Mouse (Mus musculus) adrenal gland, adult (tissue): Measurements from ENCODE around the gene Nrros.

ENCODE experiments used
- DNase-seq, 2 experiments: peaks; one replicate each; pipeline ENCODE4 v3.0.0; 2022 to 2023; ENCODE audit warnings: low spot score in 1 of 2; ENCODE audit not compliant: inconsistent age in 2 of 2

The Nrros gene

GRCm38 (mm10) chr16:32163392-32163791 lies 2.0 kb downstream of the Nrros start:
- DNase-seq, result no peak

GRCm38 (mm10) chr16:32160742-32161323 lies 4.6 kb downstream of the Nrros start:
- no peak for DNase-seq

- DNase-seq, result no peak
These were observed 6.4 kb downstream of the Nrros start for GRCm38 (mm10) chr16:32158966-32159365.

- DNase-seq, result peak in 1 of 2 experiments; percentile 75
These were observed 8.0 kb downstream of the Nrros start for GRCm38 (mm10) chr16:32157369-32157768.

- no peak for DNase-seq
These were observed 8.7 kb downstream of the Nrros start for GRCm38 (mm10) chr16:32156719-32157118.

- peak; percentile 89 to 96 for DNase-seq
These were observed 11.0 kb downstream of the Nrros start for GRCm38 (mm10) chr16:32154437-32154836.

- no peak for DNase-seq
These were observed 11.4 kb downstream of the Nrros start for GRCm38 (mm10) chr16:32153976-32154375.

GRCm38 (mm10) chr16:32147589-32148207 lies 17.7 kb downstream of the Nrros start:
- DNase-seq, result peak in 1 of 2 experiments; percentile 60

- DNase-seq, result peak in 1 of 2 experiments; percentile 54
These were observed 20.8 kb downstream of the Nrros start for GRCm38 (mm10) chr16:32144592-32144991.

GRCm38 (mm10) chr16:32143766-32144165 lies 21.6 kb downstream of the Nrros start:
- no peak for DNase-seq

GRCm38 (mm10) chr16:32138954-32139353 lies 26.4 kb downstream of the Nrros start:
- DNase-seq, result no peak

GRCm38 (mm10) chr16:32135842-32136357 lies 29.5 kb downstream of the Nrros start:
- no peak for DNase-seq

- DNase-seq, result no peak
These were observed 32.2 kb downstream of the Nrros start for GRCm38 (mm10) chr16:32133148-32133547.

GRCm38 (mm10) chr16:32130190-32130826 lies 35.1 kb downstream of the Nrros start:
- peak; percentile 37 to 70 for DNase-seq

- peak in 1 of 2 experiments; percentile 42 for DNase-seq
These were observed 35.8 kb downstream of the Nrros start for GRCm38 (mm10) chr16:32129449-32130189.

- DNase-seq, result peak in 1 of 2 experiments; percentile 63
These were observed 38.3 kb downstream of the Nrros start for GRCm38 (mm10) chr16:32127046-32127445.

- no peak for DNase-seq
These were observed 40.0 kb downstream of the Nrros start for GRCm38 (mm10) chr16:32125364-32125763.

- peak in 1 of 2 experiments; percentile 58 for DNase-seq
These were observed 40.7 kb downstream of the Nrros start for GRCm38 (mm10) chr16:32124444-32125335.

GRCm38 (mm10) chr16:32124020-32124419 lies 41.4 kb downstream of the Nrros start:
- DNase-seq, result no peak

GRCm38 (mm10) chr16:32120454-32120853 lies 44.9 kb downstream of the Nrros start:
- no peak for DNase-seq
